Mouse (Mus musculus): ENCODE data around the gene Tmem254a. TPM values are rescaled to one million over a fixed set of nuclear protein-coding genes. Genes with fewer than 3 reads are reported as not detected.
"Not testable (repeated sequence)": the region's sequence is repeated elsewhere in the genome, so short reads cannot be mapped to it uniquely, and the experiment has no call there.

Gene Tmem254a
- polyA plus RNA-seq, 1 experiment from 2014 or later = 2.4 TPM

DNA sequence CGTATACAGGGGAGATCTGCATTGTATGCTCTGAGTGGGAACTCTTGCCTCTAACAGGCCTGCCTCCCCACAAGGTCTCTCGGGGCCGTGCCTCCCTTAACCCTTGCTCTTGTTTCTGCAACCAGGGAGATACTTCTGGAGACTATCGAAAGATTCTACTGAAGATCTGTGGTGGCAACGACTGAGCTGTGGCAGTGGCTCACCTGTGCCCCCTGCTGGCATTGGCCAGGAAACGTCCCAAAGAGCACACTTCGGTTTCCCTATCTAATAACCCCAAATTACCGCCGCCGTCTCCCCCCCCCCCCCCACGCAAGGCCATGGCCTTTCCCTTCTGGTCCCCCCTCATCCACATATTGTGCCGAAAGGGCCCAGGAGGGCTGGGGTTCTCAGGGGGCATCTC lies 41.6 kb downstream of the Tmem254a start:
- not testable (repeated sequence) for DNase-seq (ENCODE audit: low spot score); H3K4me3 ChIP-seq; H3K27me3 ChIP-seq (replicated peaks; ENCODE audit: low read depth, poor library complexity, severe bottlenecking); H3K36me3 ChIP-seq (replicated peaks); H3K27ac ChIP-seq (replicated peaks); H3K4me1 ChIP-seq; H3K9me3 ChIP-seq
- WGBS = no CpG with 5 or more reads among the region's 12 CpGs

DNA sequence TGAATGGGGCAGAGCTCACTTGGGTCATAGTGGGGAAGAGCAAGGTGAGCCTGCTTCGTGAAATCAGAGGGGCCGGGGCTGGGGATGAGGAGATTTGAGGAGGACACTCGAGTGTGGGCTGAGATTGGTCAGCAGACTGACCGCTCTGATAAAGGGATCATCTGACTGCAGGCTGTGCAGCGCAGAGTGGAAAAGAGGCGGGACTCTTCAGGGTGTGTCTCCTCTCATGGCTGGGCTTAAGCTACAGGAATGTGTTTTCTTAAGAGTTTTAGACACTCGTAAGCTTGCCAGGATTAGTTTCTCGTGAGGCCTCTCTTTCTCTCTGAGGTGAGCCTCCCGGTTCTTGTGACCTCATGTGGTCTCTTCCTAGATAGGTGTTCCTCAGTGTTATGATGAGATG lies 45.7 kb downstream of the Tmem254a start:
- not testable (repeated sequence) for H3K27ac ChIP-seq (replicated peaks); DNase-seq (ENCODE audit: low spot score); H3K36me3 ChIP-seq (replicated peaks); H3K4me3 ChIP-seq; H3K27me3 ChIP-seq (replicated peaks; ENCODE audit: low read depth, poor library complexity, severe bottlenecking); H3K4me1 ChIP-seq; H3K9me3 ChIP-seq
- WGBS = no CpG with 5 or more reads among the region's 9 CpGs

DNA sequence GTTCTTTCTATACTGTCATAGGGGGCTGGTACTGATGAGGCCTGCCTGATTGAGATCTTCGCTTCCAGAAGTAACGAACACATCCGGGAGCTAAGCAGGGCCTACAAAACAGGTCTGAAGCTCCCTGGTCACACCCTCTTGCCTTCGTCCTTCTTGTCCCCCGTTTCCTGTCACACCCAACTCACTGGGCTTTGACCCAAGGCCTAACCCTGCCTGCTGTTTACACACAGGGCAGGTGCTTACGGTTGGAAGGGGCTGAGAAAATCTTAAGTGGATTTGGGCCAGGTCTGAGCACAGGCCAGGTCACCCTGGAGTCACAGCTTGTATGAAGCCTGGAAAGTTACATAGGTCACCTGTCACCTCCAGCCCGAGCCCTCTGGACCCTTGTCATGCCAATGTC lies 50.8 kb downstream of the Tmem254a start:
- not testable (repeated sequence) for H3K36me3 ChIP-seq (replicated peaks); DNase-seq (ENCODE audit: low spot score); H3K9me3 ChIP-seq; H3K27me3 ChIP-seq (replicated peaks; ENCODE audit: low read depth, poor library complexity, severe bottlenecking); H3K27ac ChIP-seq (replicated peaks); H3K4me1 ChIP-seq; H3K4me3 ChIP-seq
- WGBS = no CpG with 5 or more reads among the region's 7 CpGs

Other genes starting within 250 kb of the Tmem254a start
- gene Ppif, start 233.5 kb downstream of the Tmem254a start, polyA plus RNA-seq (2016; fragmentation: Nextera tagmentation; extraction: Ambion mirVana) = 76.6 and 77.0 TPM in 2 replicates
- gene Zcchc24, start 158.6 kb downstream of the Tmem254a start, polyA plus RNA-seq (2016; fragmentation: Nextera tagmentation; extraction: Ambion mirVana) = 12.9 and 15.2 TPM in 2 replicates
- 5.3 and 6.1 TPM in 2 replicates for gene Anxa11, start 85.5 kb downstream of the Tmem254a start, polyA plus RNA-seq (2016; fragmentation: Nextera tagmentation; extraction: Ambion mirVana)
- not detected in 2 replicates for gene Plac9a, start 24.6 kb downstream of the Tmem254a start, polyA plus RNA-seq (2016; fragmentation: Nextera tagmentation; extraction: Ambion mirVana)
- gene Cphx1, start 10.6 kb upstream of the Tmem254a start, polyA plus RNA-seq (2016; fragmentation: Nextera tagmentation; extraction: Ambion mirVana) = 0.09 TPM in 1 of 2 replicates, not detected in the other
- gene Duxbl1, start 50.9 kb upstream of the Tmem254a start, polyA plus RNA-seq (2016; fragmentation: Nextera tagmentation; extraction: Ambion mirVana) = 1.9 and 3.3 TPM in 2 replicates
- not detected in 2 replicates for gene Gm9780, start 115.0 kb upstream of the Tmem254a start, polyA plus RNA-seq (2016; fragmentation: Nextera tagmentation; extraction: Ambion mirVana)
- gene Tmem254c, start 139.7 kb upstream of the Tmem254a start, polyA plus RNA-seq (2016; fragmentation: Nextera tagmentation; extraction: Ambion mirVana) = 21.1 and 25.6 TPM in 2 replicates
- not detected in 2 replicates for gene Cphx2, start 153.8 kb upstream of the Tmem254a start, polyA plus RNA-seq (2016; fragmentation: Nextera tagmentation; extraction: Ambion mirVana)
- gene Cphx3, start 154.6 kb upstream of the Tmem254a start, polyA plus RNA-seq (2016; fragmentation: Nextera tagmentation; extraction: Ambion mirVana) = not detected in 2 replicates
- gene Duxbl2, start 190.7 kb upstream of the Tmem254a start, polyA plus RNA-seq (2016; fragmentation: Nextera tagmentation; extraction: Ambion mirVana) = 1.4 TPM in 1 of 2 replicates, not detected in the other